Mouse (Mus musculus) MN1 (cell line): Measurements from ENCODE around the gene Hist1h2aa.

Experiments
- DNase-seq: peaks from one replicate; pipeline ENCODE4 v3.0.0-alpha.2; 2016; ENCODE audit warnings: low spot score

The Hist1h2aa gene

DNA sequence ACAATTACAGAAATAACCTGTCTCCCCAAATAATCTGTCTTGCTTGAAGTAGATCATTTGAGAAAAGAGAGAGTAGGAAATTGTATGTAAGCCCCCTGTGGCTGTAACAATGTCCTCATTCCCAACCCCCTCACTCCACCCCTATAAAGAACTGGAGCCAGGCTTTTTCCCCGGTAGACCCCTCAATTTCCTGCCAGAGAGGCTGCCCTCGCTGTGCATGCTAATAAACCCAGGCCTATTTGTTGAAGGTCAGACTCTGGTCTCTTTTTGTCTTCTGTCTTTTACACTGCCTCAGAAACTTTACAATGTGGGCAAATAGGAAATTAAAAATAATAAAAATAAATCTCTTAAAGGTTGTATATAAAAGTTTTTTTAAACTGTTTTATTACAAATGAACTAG lies 12.0 kb downstream of the Hist1h2aa start:
- no peak for DNase-seq

DNA sequence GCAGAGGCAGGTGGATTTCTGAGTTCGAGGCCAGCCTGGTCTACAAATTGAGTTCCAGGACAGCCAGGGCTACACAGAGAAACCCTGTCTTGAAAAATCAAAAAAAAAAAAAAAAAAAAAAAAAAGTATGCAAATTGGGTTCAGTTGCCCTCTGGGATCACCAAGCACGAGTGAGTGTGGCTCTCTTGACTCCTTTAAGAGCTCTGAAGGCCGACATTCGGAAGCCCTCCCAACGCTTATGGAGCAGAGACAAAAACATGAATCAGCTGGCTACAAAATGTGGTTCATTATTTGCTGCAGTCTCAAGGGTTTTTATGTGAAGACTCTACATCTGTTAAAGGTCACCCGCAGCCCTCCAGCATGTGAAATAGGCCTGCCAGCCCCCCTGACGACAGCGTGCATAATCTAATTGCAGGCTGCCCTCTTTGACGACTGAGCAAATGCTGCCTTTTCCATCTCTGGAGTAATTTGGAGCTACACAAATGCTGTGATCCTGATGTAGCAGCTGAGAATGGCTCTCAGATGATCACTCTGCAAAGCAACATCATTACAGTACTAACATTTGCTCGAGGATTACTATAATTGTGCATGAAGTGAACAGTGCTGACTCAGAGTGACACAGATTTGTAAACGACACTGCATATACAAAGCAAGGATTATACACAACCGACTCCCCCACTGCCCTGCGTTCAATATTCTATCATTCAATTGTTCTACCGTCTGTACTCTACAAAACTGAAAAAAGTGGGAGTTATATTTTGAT lies 15.4 kb downstream of the Hist1h2aa start:
- DNase-seq = peak; percentile 12

GRCm38 (mm10) chr13:23950928-23951327 lies 16.7 kb downstream of the Hist1h2aa start:
- no peak for DNase-seq

DNA sequence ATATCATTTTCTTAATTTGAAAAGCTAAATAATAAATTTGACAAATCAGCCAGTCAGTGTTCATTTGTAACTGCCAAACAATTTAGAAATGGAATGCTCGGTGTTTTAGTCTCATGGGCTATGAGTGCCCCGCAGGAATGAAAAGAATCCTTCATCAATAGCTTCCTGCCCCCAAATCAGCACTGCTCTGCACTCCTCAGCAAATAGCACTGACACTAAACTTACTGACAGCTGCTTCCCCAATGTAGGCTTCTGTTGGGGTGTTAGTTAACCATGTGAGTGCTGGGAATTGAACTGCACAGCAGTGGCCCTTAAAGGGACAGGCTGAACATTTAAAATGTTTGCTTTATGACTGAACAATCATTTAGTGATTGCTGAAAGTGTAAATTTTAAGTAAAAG lies 25.5 kb downstream of the Hist1h2aa start:
- no peak for DNase-seq

DNA sequence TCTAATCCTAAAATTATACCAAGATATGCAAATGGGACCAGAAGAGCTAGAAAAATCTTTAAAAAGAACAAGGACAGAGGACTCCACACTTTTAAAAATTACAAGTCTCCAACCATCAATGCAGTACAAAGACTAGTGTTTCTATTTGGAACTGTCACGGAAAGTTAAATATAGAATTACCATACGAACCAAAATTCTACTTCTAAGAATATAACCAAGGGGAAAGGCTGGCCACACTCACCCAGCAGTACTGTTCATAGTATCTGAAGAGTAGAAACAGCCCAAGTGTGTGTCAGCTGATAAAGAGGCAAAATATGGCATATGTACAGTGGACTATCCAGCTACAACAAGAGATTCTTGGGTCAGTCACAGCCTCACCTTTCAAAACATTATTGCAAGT lies 30.6 kb downstream of the Hist1h2aa start:
- DNase-seq = no peak

DNA sequence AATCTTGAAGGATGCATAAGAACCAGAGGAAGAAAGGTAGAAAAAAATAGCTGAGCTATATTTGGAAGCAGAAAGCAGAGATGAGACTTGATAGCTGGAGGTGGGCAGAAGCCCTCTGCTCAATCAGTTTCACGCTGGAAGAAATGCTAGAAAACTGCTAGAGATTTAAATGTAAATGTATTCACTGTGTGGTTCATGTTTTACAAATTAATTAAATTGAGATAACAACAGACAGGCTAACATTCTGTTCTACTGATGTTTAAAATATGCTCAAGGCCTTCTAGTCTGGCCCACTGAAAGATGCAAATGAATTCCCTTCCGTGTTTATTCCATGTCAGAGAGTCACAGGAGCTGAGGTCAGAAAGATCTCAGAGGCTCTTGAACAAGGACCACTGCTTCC lies 37.6 kb downstream of the Hist1h2aa start:
- DNase-seq = no peak

DNA sequence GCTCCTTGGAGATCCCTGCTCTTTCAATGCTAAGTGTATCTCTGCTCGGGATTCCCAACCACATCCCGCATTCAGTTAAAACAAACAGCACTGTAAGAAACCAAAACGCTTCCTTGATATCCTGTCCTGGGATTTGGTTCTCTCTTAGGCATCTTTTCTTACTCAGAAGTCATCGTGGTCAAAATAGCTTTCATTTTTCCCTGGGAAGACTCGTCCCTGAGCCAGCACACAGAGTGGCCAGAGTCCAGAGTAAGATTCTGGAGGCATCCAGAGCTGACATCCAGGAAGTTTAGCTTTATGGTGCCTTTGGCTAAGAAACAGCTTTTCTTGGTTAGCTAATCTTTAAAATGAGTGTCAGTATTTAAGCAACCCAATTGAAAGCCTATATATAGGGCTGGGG lies 38.0 kb downstream of the Hist1h2aa start:
- no peak for DNase-seq
